Comparison of ENCODE assay signal across 8 mouse cellular contexts in the genomic region with DNA sequence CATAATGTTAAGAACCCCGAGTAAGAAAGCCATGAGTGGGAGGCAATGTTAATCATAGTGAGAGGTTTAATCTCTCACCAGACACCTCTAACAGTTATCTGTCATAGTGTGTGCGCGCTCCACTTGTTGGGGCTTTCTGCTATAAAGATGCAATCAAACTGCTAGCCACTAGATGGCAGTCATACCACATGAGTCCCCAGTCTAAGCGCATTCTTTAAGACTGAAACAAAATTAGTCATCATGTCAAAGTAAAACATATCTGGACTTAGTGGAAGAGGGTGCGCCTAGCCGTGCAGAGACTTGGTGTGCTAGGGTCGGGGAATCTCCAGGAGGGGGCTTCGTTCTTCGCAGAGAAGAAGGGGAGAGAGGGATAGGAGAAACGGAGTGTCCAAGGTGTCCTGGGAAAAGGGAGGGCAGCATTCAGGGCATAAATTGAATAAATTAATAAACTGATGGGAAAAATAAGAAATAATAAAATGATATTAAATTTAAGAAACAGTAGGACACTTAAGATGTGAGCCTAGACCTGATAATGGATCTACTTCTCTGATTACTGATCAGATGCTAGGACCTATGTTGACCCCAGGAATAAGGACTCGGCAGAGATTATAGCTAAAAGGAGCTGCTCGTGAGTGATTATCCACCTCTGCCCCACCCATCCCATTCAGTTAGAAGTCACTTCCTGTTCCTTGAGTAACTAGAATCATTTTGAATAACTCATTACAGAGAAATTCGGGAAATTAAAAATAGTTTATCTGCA. TPM values are rescaled to one million over a fixed set of nuclear protein-coding genes. Genes with fewer than 3 reads are reported as not detected.
DNase-seq lines count a peak whose midpoint lies in the region; ATAC-seq lines count a peak whose summit lies in the region.

No protein-coding gene starts in this region.

- no peak overlapping the region for H3K4me3 ChIP-seq in intestine, embryonic 16.5 days (ENCODE audit: low read length)
- no peak overlapping the region for H3K4me3 ChIP-seq in midbrain, embryonic 15.5 days
- H3K4me3 ChIP-seq in stomach, embryonic 16.5 days (replicated peaks; ENCODE audit: low read length) = no peak overlapping the region

- H3K9ac ChIP-seq in intestine, embryonic 16.5 days (ENCODE audit: low read depth, low read length) = no peak overlapping the region
- no peak overlapping the region for H3K9ac ChIP-seq in midbrain, embryonic 15.5 days
- no peak overlapping the region for H3K9ac ChIP-seq in stomach, embryonic 16.5 days (ENCODE audit: low read length)

- H3K9me3 ChIP-seq in intestine, embryonic 16.5 days (ENCODE audit: control insufficient read depth, low read length) = no peaks in the 10 kb centered on the region
- H3K9me3 ChIP-seq in midbrain, embryonic 15.5 days = no peaks in the 10 kb centered on the region
- no peaks in the 10 kb centered on the region for H3K9me3 ChIP-seq in stomach, embryonic 16.5 days (replicated peaks; ENCODE audit: control insufficient read depth, low read length)

- 25% methylated on average over 13 of the region's 13 CpGs for WGBS in intestine, embryonic 16.5 days
- WGBS in midbrain, embryonic 15.5 days = 28% methylated on average over 13 of the region's 13 CpGs
- WGBS in stomach, embryonic 16.5 days = 22% methylated on average over 13 of the region's 13 CpGs

- intact Hi-C loops in left cerebral cortex, postnatal 4 days (cut with DNase I) = loop anchor here (5.0 kb wide), 1 partner anchor 1272 kb away; no protein-coding TSS in a partner anchor

- H3K27me3 ChIP-seq in intestine, embryonic 16.5 days (replicated peaks; ENCODE audit: control insufficient read depth, insufficient read depth, low read length) = no peaks in the 10 kb centered on the region
- no peaks in the 10 kb centered on the region for H3K27me3 ChIP-seq in midbrain, embryonic 15.5 days (replicated peaks)
- no peaks in the 10 kb centered on the region for H3K27me3 ChIP-seq in stomach, embryonic 16.5 days (ENCODE audit: control insufficient read depth, insufficient read depth, low read length)

- H3K4me1 ChIP-seq in intestine, embryonic 16.5 days (ENCODE audit: control insufficient read depth, insufficient read depth, low read length) = no peaks in the 10 kb centered on the region
- H3K4me1 ChIP-seq in midbrain, embryonic 15.5 days = no peaks in the 10 kb centered on the region
- no peaks in the 10 kb centered on the region for H3K4me1 ChIP-seq in stomach, embryonic 16.5 days (ENCODE audit: control insufficient read depth, insufficient read depth, low read length)

- no peaks in the 10 kb centered on the region for H3K36me3 ChIP-seq in intestine, embryonic 16.5 days (ENCODE audit: control insufficient read depth, insufficient read depth, low read length)
- no peaks in the 10 kb centered on the region for H3K36me3 ChIP-seq in midbrain, embryonic 15.5 days (replicated peaks)
- H3K36me3 ChIP-seq in stomach, embryonic 16.5 days (ENCODE audit: control insufficient read depth, insufficient read depth, low read length) = no peaks in the 10 kb centered on the region

- peak; percentile 69 for ATAC-seq in intestine, embryonic 16.5 days
- peak; percentile 94 for ATAC-seq in midbrain, embryonic 15.5 days (replicated peaks)
- peak; percentile 66 for ATAC-seq in stomach, embryonic 16.5 days (ENCODE audit: insufficient read depth, low FRiP score)

- no peak overlapping the region for H3K4me2 ChIP-seq in intestine, embryonic 16.5 days (ENCODE audit: low read depth, low read length)
- peak overlapping the region; percentile 30 for H3K4me2 ChIP-seq in midbrain, embryonic 15.5 days
- peak overlapping the region; percentile 36; the same call in 1 of the 2 replicates for H3K4me2 ChIP-seq in stomach, embryonic 16.5 days (ENCODE audit: low read depth, low read length)

- no peak overlapping the region for H3K27ac ChIP-seq in intestine, embryonic 16.5 days (ENCODE audit: low read length)
- H3K27ac ChIP-seq in midbrain, embryonic 15.5 days = no peak overlapping the region
- no peak overlapping the region for H3K27ac ChIP-seq in stomach, embryonic 16.5 days (ENCODE audit: low read length)

- peak; percentile 47 for DNase-seq in urinary bladder, postnatal 14 days (ENCODE audit: low spot score)
- DNase-seq in urinary bladder, postnatal 10 days (ENCODE audit: low spot score) = no peak
- DNase-seq in cerebellum, adult 8-10 months = peak; percentile 34
- DNase-seq in frontal cortex, adult 2 months (ENCODE audit: extremely low spot score in 1 of 2, low spot score in 1 of 2) = peak; percentile 25 to 87
- peak; percentile 35 for DNase-seq in left cerebral cortex, postnatal 4 days

RNA-seq across cellular contexts. Expression of gene Kcnh8, which starts 42.4 kb away (rescaled TPM):
- polyA plus RNA-seq in frontal cortex, adult 2 months (2012; rRNA removed) = 1.1 and 1.9 TPM in 2 replicates
- 0.27 and 0.33 TPM in 2 replicates for polyA plus RNA-seq in intestine, embryonic 16.5 days (2015; fragmentation: Nextera tagmentation; extraction: Ambion mirVana)
- total RNA-seq in left cerebral cortex, postnatal 4 days (2021) = 1 to 10 TPM; 3.6 to 3.7 TPM
- 4.7 and 5.5 TPM in 2 replicates for polyA plus RNA-seq in midbrain, embryonic 15.5 days (2015; fragmentation: Nextera tagmentation; extraction: Ambion mirVana)
- polyA plus RNA-seq in stomach, embryonic 16.5 days (2015; fragmentation: Nextera tagmentation; extraction: Ambion mirVana) = 0.37 and 0.54 TPM in 2 replicates
